Mouse (Mus musculus): Measurements from ENCODE around the gene Chmp3.

Chmp3 gene

GRCm38 (mm10) chr6:71543686-71544499, at the start of gene Chmp3:
Gene Chmp3 (plus strand): TSS chr6:71543797.
- DNase-seq (ENCODE audit: low read depth, low spot score), result peak; percentile 92

DNA sequence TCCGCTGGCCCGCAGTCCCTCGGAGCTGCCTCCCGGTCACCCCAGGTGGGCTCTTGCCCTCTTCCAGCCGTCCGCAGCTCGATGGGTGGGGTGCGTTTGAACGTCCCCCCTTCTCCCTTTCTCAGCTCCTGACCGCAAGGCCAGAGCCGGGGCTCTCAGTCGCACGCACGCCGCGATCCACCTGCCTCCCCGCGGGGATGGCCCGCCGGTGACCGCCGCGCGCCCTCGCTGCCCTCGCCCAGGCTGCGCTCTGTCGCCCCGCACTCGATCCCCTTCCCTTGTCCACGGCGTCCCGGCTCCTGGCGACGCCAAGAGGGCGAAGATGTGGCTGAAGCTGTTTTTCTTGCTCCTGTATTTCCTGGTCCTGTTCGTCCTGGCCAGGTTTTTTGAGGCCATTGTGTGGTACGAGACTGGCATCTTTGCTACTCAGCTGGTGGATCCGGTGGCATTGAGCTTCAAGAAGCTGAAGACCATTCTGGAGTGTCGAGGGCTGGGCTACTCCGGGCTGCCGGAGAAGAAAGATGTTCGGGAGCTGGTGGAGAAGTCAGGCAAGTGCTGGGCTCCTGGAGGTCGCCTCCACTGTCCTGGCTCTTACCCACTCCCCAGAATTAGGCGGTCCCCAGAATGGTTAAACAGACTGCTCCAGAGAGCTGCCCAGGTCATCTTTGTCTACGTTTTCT, 49.1 kb upstream of the Chmp3 start:
- DNase-seq (ENCODE audit: low read depth, low spot score), result peak; percentile 35

GRCm38 (mm10) chr6:71500575-71500974, 43.0 kb upstream of the Chmp3 start:
- DNase-seq (ENCODE audit: low read depth, low spot score), result no peak

GRCm38 (mm10) chr6:71503001-71503400, 40.6 kb upstream of the Chmp3 start:
- no peak for DNase-seq (ENCODE audit: low read depth, low spot score)

GRCm38 (mm10) chr6:71503670-71504069, 39.9 kb upstream of the Chmp3 start:
- DNase-seq (ENCODE audit: low read depth, low spot score), result no peak

- no peak for DNase-seq (ENCODE audit: low read depth, low spot score)
These were observed 39.5 kb upstream of the Chmp3 start for GRCm38 (mm10) chr6:71504091-71504490.

- no peak for DNase-seq (ENCODE audit: low read depth, low spot score)
These were observed 37.9 kb upstream of the Chmp3 start for GRCm38 (mm10) chr6:71505671-71506070.

DNA sequence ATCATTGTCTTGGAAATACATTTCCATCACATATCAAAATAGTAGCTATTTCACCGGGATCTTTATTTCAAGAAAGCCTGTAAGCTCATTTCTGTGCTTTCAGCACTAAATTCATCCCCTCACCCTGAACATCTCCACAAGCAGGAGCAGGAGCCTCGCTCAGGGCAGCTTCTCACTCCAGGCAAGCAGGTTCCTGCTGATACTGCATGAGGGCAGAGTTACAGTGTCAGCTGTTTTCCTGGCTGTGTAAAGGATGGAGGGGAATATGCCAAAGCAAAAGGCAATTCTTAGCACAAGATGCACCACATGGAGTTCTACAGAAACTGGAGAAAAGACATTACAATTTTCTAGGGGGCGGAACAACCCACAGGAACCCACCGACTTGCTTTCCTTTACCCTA, 24.1 kb upstream of the Chmp3 start:
- no peak for DNase-seq (ENCODE audit: low read depth, low spot score)

DNA sequence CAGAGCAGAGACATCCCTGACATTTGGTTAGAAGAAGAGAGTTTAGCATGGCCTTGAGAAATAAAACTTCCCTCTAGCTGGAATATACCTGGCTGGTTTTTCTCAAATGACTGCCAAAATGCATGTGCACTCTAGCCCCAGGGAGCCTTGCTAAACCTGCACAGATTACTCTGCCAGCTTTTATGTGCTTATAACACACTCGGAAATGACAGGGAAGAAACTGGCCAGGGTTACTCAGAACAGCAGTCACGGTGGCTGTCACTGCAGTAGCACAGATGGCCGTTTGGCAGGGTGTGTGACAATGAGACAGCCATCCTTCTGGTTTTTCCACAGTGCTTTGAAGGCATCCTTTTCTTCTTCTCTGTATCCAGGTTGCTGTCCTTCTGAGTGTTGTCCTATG, 18.0 kb upstream of the Chmp3 start:
- no peak for DNase-seq (ENCODE audit: low read depth, low spot score)

GRCm38 (mm10) chr6:71527056-71527455, 16.5 kb upstream of the Chmp3 start:
- no peak for DNase-seq (ENCODE audit: low read depth, low spot score)

GRCm38 (mm10) chr6:71527826-71528225, 15.8 kb upstream of the Chmp3 start:
- no peak for DNase-seq (ENCODE audit: low read depth, low spot score)

DNA sequence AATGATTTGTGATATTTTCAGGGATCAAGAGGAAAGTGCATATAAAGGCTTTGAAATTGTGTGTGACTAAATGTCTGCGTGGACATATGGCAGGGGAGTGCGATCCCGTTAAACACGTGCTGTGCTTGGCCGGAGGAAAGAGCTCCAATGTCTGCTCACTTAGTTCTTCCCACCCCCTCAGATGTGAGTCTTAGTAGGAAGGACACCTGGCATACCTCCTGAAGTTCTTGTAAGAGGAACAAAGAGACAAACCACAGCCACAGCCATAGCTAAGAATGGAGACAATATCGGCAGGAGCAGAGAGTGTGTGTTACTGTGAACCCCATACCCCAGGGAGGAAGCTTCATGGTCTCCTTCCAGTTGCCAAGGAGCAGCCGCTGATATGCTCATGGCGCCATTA, 13.4 kb upstream of the Chmp3 start:
- DNase-seq (ENCODE audit: low read depth, low spot score), result no peak

DNA sequence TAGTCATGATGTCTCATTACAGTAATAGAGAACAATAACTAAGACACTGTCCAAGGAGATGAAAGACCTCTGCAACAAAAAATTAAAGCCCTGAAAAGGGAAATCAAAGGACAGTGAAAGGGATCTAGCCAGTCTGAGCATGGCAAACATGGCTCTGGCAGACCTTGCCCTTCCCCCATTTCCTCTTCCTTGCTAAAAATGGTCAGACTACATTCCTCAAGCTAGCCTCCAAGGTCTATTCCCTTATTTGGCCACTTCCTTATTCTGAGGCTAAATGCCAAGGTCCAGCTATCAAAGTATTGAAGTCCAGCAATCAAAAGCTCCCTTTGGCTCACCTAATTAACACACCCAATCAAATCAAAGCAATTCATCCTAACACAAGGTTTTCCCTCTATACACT, 6.3 kb upstream of the Chmp3 start:
- DNase-seq (ENCODE audit: low read depth, low spot score), result no peak

DNA sequence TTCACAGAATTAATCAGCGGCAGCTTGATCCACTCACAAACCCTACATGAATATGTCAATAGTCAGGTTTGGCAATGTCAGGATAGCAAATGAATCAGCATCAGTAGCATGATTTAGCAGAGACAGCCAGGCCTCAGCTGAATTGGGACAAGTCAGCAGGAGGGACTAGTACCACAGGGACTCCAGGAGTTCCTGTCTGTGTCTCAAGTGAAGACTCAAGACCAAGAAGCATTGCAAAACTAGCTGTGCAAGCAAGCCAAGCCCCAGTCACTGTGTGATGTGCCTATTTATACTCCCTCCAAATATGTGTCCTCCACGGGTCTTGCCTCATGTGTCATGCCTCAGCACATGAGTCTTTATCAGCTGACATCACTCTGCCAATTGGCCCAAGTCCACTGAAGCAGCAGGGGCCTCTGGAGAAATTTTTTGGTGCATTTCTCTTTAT, 11.9 kb downstream of the Chmp3 start:
- DNase-seq (ENCODE audit: low read depth, low spot score), result no peak

- DNase-seq (ENCODE audit: low read depth, low spot score), result no peak
These were observed 13.2 kb downstream of the Chmp3 start for GRCm38 (mm10) chr6:71556826-71557225.

DNA sequence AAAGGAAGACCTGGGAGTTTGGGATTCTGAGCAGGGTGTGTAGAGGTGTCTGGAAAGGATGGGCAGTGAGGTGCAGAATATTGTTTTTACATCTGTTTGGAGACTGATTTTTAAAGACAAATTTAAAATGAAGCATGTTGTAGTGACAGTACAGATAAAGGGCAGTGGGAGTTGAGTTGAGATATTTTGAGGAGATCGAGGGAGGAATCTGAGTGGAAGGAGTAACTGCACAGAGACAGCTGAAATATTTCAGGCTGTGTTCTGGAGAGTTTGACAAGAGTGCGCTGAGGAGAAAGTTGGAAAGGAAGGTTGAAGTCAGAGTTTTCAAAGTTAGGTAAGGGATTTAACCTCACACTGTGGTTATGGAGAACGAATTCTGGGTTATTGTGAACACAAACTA, 25.0 kb downstream of the Chmp3 start:
- no peak for DNase-seq (ENCODE audit: low read depth, low spot score)

DNA sequence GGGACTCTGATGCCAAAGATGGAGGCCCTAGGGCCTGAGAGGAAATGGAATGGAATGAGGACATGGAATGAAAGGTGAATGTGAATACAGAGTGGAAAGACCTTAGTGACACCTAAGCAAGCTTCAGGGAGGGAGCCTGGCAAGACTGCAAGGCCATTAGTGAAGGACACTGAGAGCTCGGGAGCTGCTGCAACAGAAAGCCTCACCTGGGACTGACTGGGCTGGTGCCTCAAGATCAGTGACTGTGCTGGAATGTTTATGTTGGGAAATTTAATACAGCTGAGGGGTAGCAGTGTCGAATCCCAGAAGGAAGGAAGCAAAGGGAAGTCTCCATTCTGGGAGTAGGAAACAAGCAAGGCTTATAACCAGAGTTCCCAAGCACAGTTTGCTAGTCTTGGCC, 25.4 kb downstream of the Chmp3 start:
- no peak for DNase-seq (ENCODE audit: low read depth, low spot score)

DNA sequence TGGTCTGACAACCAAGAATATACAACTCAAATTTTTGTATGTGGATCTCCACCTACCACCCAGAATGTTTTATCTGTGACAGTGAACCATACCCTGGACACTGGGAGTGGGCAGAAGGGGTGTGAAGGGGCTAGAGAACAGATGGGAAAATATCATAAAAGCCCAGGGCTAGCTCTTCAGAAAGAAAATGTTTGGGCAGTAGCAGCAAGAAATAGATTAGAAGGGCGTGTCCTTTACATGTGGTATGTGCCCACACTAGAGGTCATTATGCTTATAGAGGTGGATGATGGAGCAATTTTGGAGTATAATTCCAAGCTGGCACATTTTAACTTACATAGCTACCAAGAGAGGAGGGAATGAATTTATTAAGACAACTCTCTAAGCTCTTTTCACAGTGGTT, 31.8 kb downstream of the Chmp3 start:
- DNase-seq (ENCODE audit: low read depth, low spot score), result no peak

DNA sequence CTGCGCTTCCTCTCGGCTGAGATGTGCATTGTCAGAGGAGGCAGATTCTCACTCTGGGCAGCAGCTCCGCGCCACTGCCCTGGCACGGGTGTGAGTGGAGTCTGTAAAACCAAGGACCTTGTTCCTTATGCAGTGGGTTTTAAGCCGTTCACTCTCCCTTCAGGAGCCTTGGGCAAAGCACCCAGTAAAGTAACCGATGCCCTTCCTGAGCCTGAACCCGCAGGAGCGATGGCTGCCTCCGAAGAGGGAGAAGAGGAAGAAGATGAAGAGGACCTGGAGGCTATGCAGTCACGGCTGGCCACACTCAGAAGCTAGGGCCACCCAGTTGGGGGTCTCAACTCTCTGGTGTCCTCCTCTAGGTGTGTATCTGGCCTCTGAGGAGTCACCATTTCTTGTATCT, 35.9 kb downstream of the Chmp3 start:
- no peak for DNase-seq (ENCODE audit: low read depth, low spot score)

GRCm38 (mm10) chr6:71583198-71583597, 39.6 kb downstream of the Chmp3 start:
- no peak for DNase-seq (ENCODE audit: low read depth, low spot score)

DNA sequence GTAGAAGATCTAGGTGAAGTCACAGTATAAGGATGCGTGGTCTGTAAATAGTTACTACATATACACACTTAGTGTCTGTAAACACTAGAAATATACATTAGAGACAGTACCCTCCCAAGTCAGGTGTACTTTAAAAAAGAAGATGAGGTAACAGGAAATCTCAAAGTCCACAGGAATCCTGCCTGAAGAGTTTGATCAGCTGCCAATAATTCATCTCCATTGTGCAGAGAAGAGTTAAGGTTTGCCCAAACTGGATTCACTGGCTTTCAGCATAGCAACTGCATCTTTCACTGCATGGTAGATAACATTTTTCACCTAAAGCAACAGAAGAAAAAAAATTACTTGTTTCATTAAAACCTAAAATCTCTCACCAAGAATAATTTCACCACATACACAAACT, 45.8 kb downstream of the Chmp3 start:
- DNase-seq (ENCODE audit: low read depth, low spot score), result no peak

GRCm38 (mm10) chr6:71590154-71590553, 46.6 kb downstream of the Chmp3 start:
- no peak for DNase-seq (ENCODE audit: low read depth, low spot score)

DNA sequence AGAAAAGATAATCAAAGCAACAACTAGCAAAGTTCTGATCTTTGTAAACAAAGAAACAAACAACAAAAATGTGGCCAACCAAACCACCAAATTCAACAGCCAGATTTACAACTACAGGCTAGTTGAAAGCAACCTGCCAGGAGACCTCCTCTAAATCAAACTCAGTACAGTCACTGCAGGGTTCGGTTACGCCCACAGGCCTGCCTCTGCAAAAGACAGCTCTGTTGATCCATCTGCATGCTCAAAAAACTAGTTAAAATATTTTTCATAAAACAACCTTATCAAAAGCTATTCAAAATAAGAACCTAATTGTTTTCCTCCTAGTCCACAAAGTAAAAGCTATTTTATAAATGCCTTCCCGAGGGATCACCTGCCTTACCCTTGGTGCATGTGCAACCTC, 64.2 kb downstream of the Chmp3 start:
- no peak for DNase-seq (ENCODE audit: low read depth, low spot score)

All from forelimb bud, embryonic 11.5 days (tissue).